ENCODE assay signal across 7 mouse cellular contexts in genomic region chr6:40470916-40471719, GRCm38 (mm10). TPM values are rescaled to one million over a fixed set of nuclear protein-coding genes. Genes with fewer than 3 reads are reported as not detected.
DNase-seq lines count a peak whose midpoint lies in the region; ATAC-seq lines count a peak whose summit lies in the region.

Gene Ssbp1, plus strand, starts transcription at chr6:40471352.

- H3K36me3 ChIP-seq in embryonic facial prominence, embryonic 11.5 days (replicated peaks; ENCODE audit: control insufficient read depth, insufficient read depth, low read depth, low read length), result peaks cover 3% of the 10 kb centered on the region; the same call in 1 of the 2 replicates
- H3K36me3 ChIP-seq in limb, embryonic 10.5 days, result peaks cover 34% of the 10 kb centered on the region
- H3K36me3 ChIP-seq in midbrain, embryonic 13.5 days, result peaks cover 24% of the 10 kb centered on the region

- no peaks in the 10 kb centered on the region for H3K9me3 ChIP-seq in embryonic facial prominence, embryonic 11.5 days (replicated peaks; ENCODE audit: control insufficient read depth, low read length)
- no peaks in the 10 kb centered on the region for H3K9me3 ChIP-seq in limb, embryonic 10.5 days (replicated peaks)
- H3K9me3 ChIP-seq in midbrain, embryonic 13.5 days, result no peaks in the 10 kb centered on the region

- no peaks in the 10 kb centered on the region; the same call in 1 of the 2 replicates for H3K4me1 ChIP-seq in embryonic facial prominence, embryonic 11.5 days (ENCODE audit: control insufficient read depth, insufficient read depth, low read length)
- peaks cover 7% of the 10 kb centered on the region for H3K4me1 ChIP-seq in limb, embryonic 10.5 days
- H3K4me1 ChIP-seq in midbrain, embryonic 13.5 days (replicated peaks), result peaks cover 21% of the 10 kb centered on the region

- DNase-seq in adrenal gland, postnatal 14 days, result peak; percentile 95
- peak; percentile 95 for DNase-seq in embryonic facial prominence, embryonic 11.5 days (ENCODE audit: low spot score)
- DNase-seq in kidney, adult 11 months, result peak; percentile 89
- peak; percentile 96 for DNase-seq in limb, embryonic 10.5 days (ENCODE audit: low spot score)
- peak; percentile 84 for DNase-seq in spleen, adult 12 weeks (ENCODE audit: low spot score)

- peak within 1 kb of the TSS; percentile 89 for H3K27ac ChIP-seq in embryonic facial prominence, embryonic 11.5 days (replicated peaks; ENCODE audit: low read depth, low read length)
- peak within 1 kb of the TSS; percentile 97 for H3K27ac ChIP-seq in limb, embryonic 10.5 days
- peak within 1 kb of the TSS; percentile 94 for H3K27ac ChIP-seq in midbrain, embryonic 13.5 days

- H3K4me3 ChIP-seq in embryonic facial prominence, embryonic 11.5 days (ENCODE audit: low read depth, low read length), result peak within 1 kb of the TSS; percentile 57
- H3K4me3 ChIP-seq in limb, embryonic 10.5 days, result peak within 1 kb of the TSS; percentile 74
- H3K4me3 ChIP-seq in midbrain, embryonic 13.5 days (replicated peaks), result peak within 1 kb of the TSS; percentile 78

- H3K9ac ChIP-seq in embryonic facial prominence, embryonic 11.5 days (replicated peaks; ENCODE audit: low read length), result peak within 1 kb of the TSS; percentile 84
- peak within 1 kb of the TSS; percentile 86 for H3K9ac ChIP-seq in midbrain, embryonic 13.5 days (replicated peaks)

- peak; percentile 94 for ATAC-seq in embryonic facial prominence, embryonic 11.5 days (replicated peaks; ENCODE audit: insufficient number of reproducible peaks, low FRiP score, low TSS enrichment, low read depth)
- peak; percentile 97 for ATAC-seq in granulocyte monocyte progenitor cell, adult 5-6 weeks (replicated peaks; ENCODE audit: poor library complexity, severe bottlenecking)
- ATAC-seq in midbrain, embryonic 13.5 days, result peak; percentile 98

- H3K4me2 ChIP-seq in embryonic facial prominence, embryonic 11.5 days (ENCODE audit: low read depth, low read length), result peak within 1 kb of the TSS; percentile 46
- H3K4me2 ChIP-seq in midbrain, embryonic 13.5 days (replicated peaks), result peak within 1 kb of the TSS; percentile 71

- 1% methylated on average over 54 of the region's 54 CpGs for WGBS in embryonic facial prominence, embryonic 11.5 days
- under 1% methylated on average over 54 of the region's 54 CpGs for WGBS in limb, embryonic 10.5 days
- WGBS in midbrain, embryonic 13.5 days, result under 1% methylated on average over 54 of the region's 54 CpGs

- no peaks in the 10 kb centered on the region for H3K27me3 ChIP-seq in embryonic facial prominence, embryonic 11.5 days (ENCODE audit: control insufficient read depth, insufficient read depth, low read length)
- no peaks in the 10 kb centered on the region for H3K27me3 ChIP-seq in limb, embryonic 10.5 days (ENCODE audit: low read depth, poor library complexity, severe bottlenecking)
- H3K27me3 ChIP-seq in midbrain, embryonic 13.5 days, result no peaks in the 10 kb centered on the region

RNA-seq across cellular contexts. Expression of gene Ssbp1, which starts in this region (rescaled TPM):
- total RNA-seq in adrenal gland, postnatal 14 days (2021), result 59.2 and 74.6 TPM in 2 replicates
- polyA plus RNA-seq in embryonic facial prominence, embryonic 11.5 days (2014; fragmentation: Nextera tagmentation; extraction: Ambion mirVana), result 174 and 202 TPM in 2 replicates
- 197 and 221 TPM in 2 replicates for total RNA-seq in granulocyte monocyte progenitor cell, adult 5-6 weeks (2014; fragmentation: Nextera tagmentation)
- total RNA-seq in granulocyte monocyte progenitor cell, adult 5-6 weeks (2017), result 146 and 170 TPM in 2 replicates
- polyA plus RNA-seq in limb, embryonic 10.5 days (2016; fragmentation: Nextera tagmentation; extraction: Ambion mirVana), result 212 and 220 TPM in 2 replicates
- 152 and 165 TPM in 2 replicates for polyA plus RNA-seq in midbrain, embryonic 13.5 days (2015; fragmentation: Nextera tagmentation; extraction: Ambion mirVana)

Comparison
In these comparisons a context has a peak if more than half of its experiments do, and no peak if none do; other contexts are left out.
1. Peak in every context shown above with its lines: DNase-seq, ATAC-seq, H3K4me3 ChIP-seq and H3K27ac ChIP-seq.